Mouse (Mus musculus) liver, embryonic 14.5 days (tissue): ENCODE measurements around the gene Ctnnbip1.

Experiments used
- CTCF ChIP-seq: IDR thresholded peaks from 2 replicates; pipeline ENCODE4 v1.5.1; 2016; ENCODE audit warnings: antibody characterized with exemption, low read depth, control low read depth
- EP300 ChIP-seq: IDR thresholded peaks from 2 replicates; pipeline ENCODE4 v1.6.1; 2016; ENCODE audit warnings: antibody characterized with exemption, low read depth

- TF ChIP-seq CTCF (no peak), EP300 (no peak)
Observed at GRCm38 (mm10) chr4:149572851-149573250, 54.8 kb downstream of the Ctnnbip1 start.
